Mouse (Mus musculus): ENCODE data around the gene Mndal. TPM values are rescaled to one million over a fixed set of nuclear protein-coding genes. Genes with fewer than 3 reads are reported as not detected.
A peak's percentile ranks its signal among the peaks of the same experiment; 100 is the strongest.
"Not testable (repeated sequence)": the region's sequence is repeated elsewhere in the genome, so short reads cannot be mapped to it uniquely, and the experiment has no call there.

Gene Mndal
- polyA plus RNA-seq, 1 experiment: 11.4 TPM

- peak overlapping the region; percentile 45; the same call in 1 of the 2 replicates for H3K27ac ChIP-seq (replicated peaks; ENCODE audit: low read depth, low read length)
- H3K4me3 ChIP-seq (ENCODE audit: insufficient read depth, low read depth, low read length); H3K4me1 ChIP-seq (ENCODE audit: control insufficient read depth, insufficient read depth, insufficient read length, low read length): not testable (repeated sequence)
Measured at GRCm38 (mm10) chr1:173913256-173913791, 29.0 kb downstream of the Mndal start.

GRCm38 (mm10) chr1:173912548-173913255 is 29.6 kb downstream of the Mndal start, which contains the start of gene Ifi211:
Gene Ifi211, minus strand, starts transcription at chr1:173913046.
- Histone ChIP-seq H3K4me3 (ENCODE audit: insufficient read depth, low read depth, low read length) (peak within 1 kb of the TSS; percentile 46), H3K27ac (replicated peaks; ENCODE audit: low read depth, low read length) (peak within 1 kb of the TSS; percentile 80)
- not testable (repeated sequence) for H3K4me1 ChIP-seq (ENCODE audit: control insufficient read depth, insufficient read depth, insufficient read length, low read length)

- Histone ChIP-seq H3K27ac (replicated peaks; ENCODE audit: low read depth, low read length) (no peak overlapping the region), H3K4me1 (ENCODE audit: control insufficient read depth, insufficient read depth, insufficient read length, low read length) (no peaks in the 10 kb centered on the region), H3K4me3 (ENCODE audit: insufficient read depth, low read depth, low read length) (no peak overlapping the region)
Measured at GRCm38 (mm10) chr1:173911808-173912464, 30.4 kb downstream of the Mndal start.

GRCm38 (mm10) chr1:173908390-173908789 is 33.9 kb downstream of the Mndal start:
- H3K4me3 ChIP-seq (ENCODE audit: insufficient read depth, low read depth, low read length); H3K27ac ChIP-seq (replicated peaks; ENCODE audit: low read depth, low read length); H3K4me1 ChIP-seq (ENCODE audit: control insufficient read depth, insufficient read depth, insufficient read length, low read length): not testable (repeated sequence)

GRCm38 (mm10) chr1:173905885-173906284 is 36.4 kb downstream of the Mndal start:
- H3K4me1 ChIP-seq (ENCODE audit: control insufficient read depth, insufficient read depth, insufficient read length, low read length); H3K27ac ChIP-seq (replicated peaks; ENCODE audit: low read depth, low read length); H3K4me3 ChIP-seq (ENCODE audit: insufficient read depth, low read depth, low read length): not testable (repeated sequence)

GRCm38 (mm10) chr1:173889741-173890140 is 52.5 kb downstream of the Mndal start:
- H3K4me1 ChIP-seq (ENCODE audit: control insufficient read depth, insufficient read depth, insufficient read length, low read length); H3K27ac ChIP-seq (replicated peaks; ENCODE audit: low read depth, low read length); H3K4me3 ChIP-seq (ENCODE audit: insufficient read depth, low read depth, low read length): not testable (repeated sequence)

- H3K4me1 ChIP-seq (ENCODE audit: control insufficient read depth, insufficient read depth, insufficient read length, low read length); H3K27ac ChIP-seq (replicated peaks; ENCODE audit: low read depth, low read length); H3K4me3 ChIP-seq (ENCODE audit: insufficient read depth, low read depth, low read length): not testable (repeated sequence)
Measured at GRCm38 (mm10) chr1:173887026-173887787, 55.1 kb downstream of the Mndal start.

- not testable (repeated sequence) for H3K4me1 ChIP-seq (ENCODE audit: control insufficient read depth, insufficient read depth, insufficient read length, low read length)
- H3K4me3 ChIP-seq (ENCODE audit: insufficient read depth, low read depth, low read length): peak overlapping the region; percentile 57
- H3K27ac ChIP-seq (replicated peaks; ENCODE audit: low read depth, low read length): peak overlapping the region; percentile 96
Measured at GRCm38 (mm10) chr1:173880004-173880666, 62.2 kb downstream of the Mndal start.

GRCm38 (mm10) chr1:173879225-173879987 is 62.9 kb downstream of the Mndal start:
- Histone ChIP-seq H3K4me3 (ENCODE audit: insufficient read depth, low read depth, low read length) (peak overlapping the region; percentile 57), H3K27ac (replicated peaks; ENCODE audit: low read depth, low read length) (peak overlapping the region; percentile 72)
- H3K4me1 ChIP-seq (ENCODE audit: control insufficient read depth, insufficient read depth, insufficient read length, low read length): not testable (repeated sequence)

GRCm38 (mm10) chr1:173878264-173878663 is 64.0 kb downstream of the Mndal start:
- H3K4me1 ChIP-seq (ENCODE audit: control insufficient read depth, insufficient read depth, insufficient read length, low read length): not testable (repeated sequence)
- Histone ChIP-seq H3K27ac (replicated peaks; ENCODE audit: low read depth, low read length) (peak overlapping the region; percentile 52), H3K4me3 (ENCODE audit: insufficient read depth, low read depth, low read length) (peak overlapping the region; percentile 56)

- not testable (repeated sequence) for H3K27ac ChIP-seq (replicated peaks; ENCODE audit: low read depth, low read length); H3K4me1 ChIP-seq (ENCODE audit: control insufficient read depth, insufficient read depth, insufficient read length, low read length); H3K4me3 ChIP-seq (ENCODE audit: insufficient read depth, low read depth, low read length)
Measured at GRCm38 (mm10) chr1:173877125-173877524, 65.2 kb downstream of the Mndal start.

GRCm38 (mm10) chr1:173868586-173868985 is 73.7 kb downstream of the Mndal start:
- H3K27ac ChIP-seq (replicated peaks; ENCODE audit: low read depth, low read length); H3K4me3 ChIP-seq (ENCODE audit: insufficient read depth, low read depth, low read length): not testable (repeated sequence)

GRCm38 (mm10) chr1:173866504-173866903 is 75.8 kb downstream of the Mndal start:
- Histone ChIP-seq H3K4me1 (ENCODE audit: control insufficient read depth, insufficient read depth, insufficient read length, low read length) (no peaks in the 10 kb centered on the region), H3K4me3 (ENCODE audit: insufficient read depth, low read depth, low read length) (no peak overlapping the region), H3K27ac (replicated peaks; ENCODE audit: low read depth, low read length) (no peak overlapping the region)

More at GRCm38 (mm10) chr1:173868586-173868985, 73.7 kb downstream of the Mndal start:
- not testable (repeated sequence) for H3K4me1 ChIP-seq (ENCODE audit: control insufficient read depth, insufficient read depth, insufficient read length, low read length)

GRCm38 (mm10) chr1:173853711-173854110 is 88.6 kb downstream of the Mndal start:
- not testable (repeated sequence) for H3K27ac ChIP-seq (replicated peaks; ENCODE audit: low read depth, low read length); H3K4me1 ChIP-seq (ENCODE audit: control insufficient read depth, insufficient read depth, insufficient read length, low read length); H3K4me3 ChIP-seq (ENCODE audit: insufficient read depth, low read depth, low read length)
